Mouse (Mus musculus) CH12.LX (cell line): ENCODE measurements at regions not wholly inside any gene's neighbourhood (a gene's known extent, or its start where the extent isn't known, plus 50 kb on each side); places are given as distances from the start of the nearest gene placed in this dataset.
A peak's percentile ranks its signal among the peaks of the same experiment; 100 is the strongest.
"Not testable (repeated sequence)": the region's sequence is repeated elsewhere in the genome, so short reads cannot be mapped to it uniquely, and the experiment has no call there.

Source experiments
- DNase-seq: peaks from one replicate; pipeline ENCODE4 v3.0.0-alpha.2; 2013; ENCODE audit errors: extremely low read depth
- H3K27ac ChIP-seq: 2 replicates; pipeline ENCODE4 v1.5.1; 2012; ENCODE audit warnings: low read depth, mild to moderate bottlenecking, control low read depth, moderate library complexity; ENCODE audit not compliant: insufficient read depth
- H3K27me3 ChIP-seq: replicated peaks from 2 replicates; pipeline ENCODE3; 2012; ENCODE audit warnings: inconsistent platforms
- H3K36me3 ChIP-seq, 2 experiments: replicated peaks in 1 of 2; 2 replicates each; pipeline versions ENCODE3 to v1.6.1; 2012; ENCODE audit warnings: inconsistent platforms in 1 of 2, low read length in 1 of 2, mild to moderate bottlenecking in 1 of 2, mixed read lengths in 1 of 2, moderate library complexity in 1 of 2; ENCODE audit not compliant: control insufficient read depth in 1 of 2, insufficient read depth in 1 of 2
- H3K4me1 ChIP-seq, 2 experiments: 2 replicates each; pipeline ENCODE4 v1.6.1; 2012; ENCODE audit warnings: inconsistent platforms in 1 of 2, moderate library complexity in 1 of 2; ENCODE audit not compliant: insufficient read depth in 2 of 2, control insufficient read depth in 1 of 2
- H3K4me2 ChIP-seq: 2 replicates; pipeline ENCODE4 v1.6.1; 2012; ENCODE audit warnings: low read depth, mild to moderate bottlenecking, control low read depth; ENCODE audit not compliant: poor library complexity, insufficient read depth, severe bottlenecking
- H3K4me3 ChIP-seq, 3 experiments: fragments of 150-350 bp in 1 of 3; sonication (generic) in 1 of 3; replicated peaks in 1 of 3; 2 replicates each; pipeline versions ENCODE3 to v1.5.1; 2011 to 2012; ENCODE audit warnings: low read depth in 2 of 3, low read length in 2 of 3, mild to moderate bottlenecking in 2 of 3, moderate library complexity in 2 of 3, control low read depth in 1 of 3, improper control_type of control experiment in 1 of 3, inconsistent platforms in 1 of 3, mixed read lengths in 1 of 3; ENCODE audit not compliant: poor library complexity in 1 of 3
- H3K79me2 ChIP-seq: replicated peaks from 2 replicates; pipeline ENCODE4 v1.6.1; 2012; ENCODE audit warnings: mild to moderate bottlenecking, moderate library complexity; ENCODE audit not compliant: control insufficient read depth, poor library complexity, insufficient read depth, severe bottlenecking; ENCODE audit errors: extremely low read depth
- H3K9ac ChIP-seq: 2 replicates; pipeline ENCODE4 v1.6.1; 2012; ENCODE audit warnings: low read depth, mild to moderate bottlenecking, control low read depth, moderate library complexity; ENCODE audit not compliant: insufficient read depth
- H3K9me3 ChIP-seq: replicated peaks from 2 replicates; pipeline ENCODE3; 2012; ENCODE audit warnings: low read length, inconsistent platforms, mixed read lengths
- CHD1 ChIP-seq: IDR thresholded peaks from 2 replicates; pipeline ENCODE4 v1.6.1; 2012; ENCODE audit warnings: low read depth, low read length, improper control_type of control experiment, inconsistent platforms
- CHD2 ChIP-seq: IDR thresholded peaks from 2 replicates; pipeline ENCODE4 v1.6.1; 2011; ENCODE audit warnings: low read length, improper control_type of control experiment
- CTCF ChIP-seq, 2 experiments: IDR thresholded peaks in 1 of 2; conservative IDR thresholded peaks in 1 of 2; 2 replicates each; pipeline ENCODE4 v1.5.1; 2011 to 2012; ENCODE audit warnings: low read depth in 2 of 2, low read length in 2 of 2, improper control_type of control experiment in 1 of 2, inconsistent platforms in 1 of 2, mild to moderate bottlenecking in 1 of 2, moderate library complexity in 1 of 2
- E2F4 ChIP-seq: IDR thresholded peaks from 2 replicates; pipeline ENCODE4 v1.6.1; 2011; ENCODE audit warnings: low read depth, low read length, improper control_type of control experiment; ENCODE audit not compliant: insufficient replicate concordance
- ELF1 ChIP-seq: IDR thresholded peaks from 2 replicates; pipeline ENCODE4 v1.6.1; 2014; ENCODE audit warnings: low read depth, mild to moderate bottlenecking, inconsistent platforms, low read length, improper control_type of control experiment
- ETS1 ChIP-seq: conservative IDR thresholded peaks from 2 replicates; pipeline ENCODE4 v1.6.1; 2012; ENCODE audit warnings: low read depth, mild to moderate bottlenecking, inconsistent platforms, low read length, improper control_type of control experiment, moderate library complexity
- HCFC1 ChIP-seq: IDR thresholded peaks from 2 replicates; pipeline ENCODE4 v1.6.1; 2012; ENCODE audit warnings: low read depth, mild to moderate bottlenecking, inconsistent platforms, low read length, improper control_type of control experiment
- IRF4 ChIP-seq: IDR thresholded peaks from 2 replicates; pipeline ENCODE4 v1.6.1; 2014; ENCODE audit warnings: low read depth, mild to moderate bottlenecking, inconsistent platforms, low read length, improper control_type of control experiment
- JUN ChIP-seq: IDR thresholded peaks from 2 replicates; pipeline ENCODE4 v1.6.1; 2011; ENCODE audit warnings: low read depth, mild to moderate bottlenecking, low read length, improper control_type of control experiment, moderate library complexity; ENCODE audit not compliant: insufficient read depth
- JUND ChIP-seq: conservative IDR thresholded peaks from 2 replicates; pipeline ENCODE4 v1.6.1; 2011; ENCODE audit warnings: low read depth, low read length, improper control_type of control experiment
- KAT2A ChIP-seq: IDR thresholded peaks from 2 replicates; pipeline ENCODE4 v1.6.1; 2012; ENCODE audit warnings: low read length, improper control_type of control experiment, inconsistent platforms; ENCODE audit not compliant: insufficient replicate concordance
- MAX ChIP-seq: IDR thresholded peaks from 2 replicates; pipeline ENCODE4 v1.6.1; 2011; ENCODE audit warnings: low read length, improper control_type of control experiment
- MXI1 ChIP-seq: IDR thresholded peaks from 2 replicates; pipeline ENCODE4 v1.6.1; 2011; ENCODE audit warnings: mild to moderate bottlenecking, low read depth, low read length, improper control_type of control experiment
- MYC ChIP-seq: IDR thresholded peaks from 2 replicates; pipeline ENCODE4 v1.6.1; 2011; ENCODE audit warnings: low read depth, mild to moderate bottlenecking, improper control_type of control experiment, low read length
- NELFE ChIP-seq: IDR thresholded peaks from 2 replicates; pipeline ENCODE4 v1.6.1; 2011; ENCODE audit warnings: low read depth, low read length, improper control_type of control experiment
- POLR2A ChIP-seq: IDR thresholded peaks from 2 replicates; pipeline ENCODE4 v1.6.1; 2011; ENCODE audit warnings: low read depth, mild to moderate bottlenecking, improper control_type of control experiment, low read length
- POLR2AphosphoS2 ChIP-seq: IDR thresholded peaks from 2 replicates; pipeline ENCODE4 v1.6.1; 2011; ENCODE audit warnings: low read depth, low read length, improper control_type of control experiment
- RAD21 ChIP-seq: IDR thresholded peaks from 2 replicates; pipeline ENCODE4 v1.6.1; 2011; ENCODE audit warnings: low read depth, mild to moderate bottlenecking, low read length, improper control_type of control experiment, moderate library complexity
- RCOR1 ChIP-seq: conservative IDR thresholded peaks from 2 replicates; pipeline ENCODE4 v1.6.1; 2012; ENCODE audit warnings: low read depth, mild to moderate bottlenecking, inconsistent platforms, low read length, improper control_type of control experiment
- SMC3 ChIP-seq: IDR thresholded peaks from 2 replicates; pipeline ENCODE4 v1.6.1; 2011; ENCODE audit warnings: low read depth, low read length, improper control_type of control experiment
- TBP ChIP-seq: conservative IDR thresholded peaks from 2 replicates; pipeline ENCODE4 v1.6.1; 2011; ENCODE audit warnings: low read depth, low read length, improper control_type of control experiment
- TCF12 ChIP-seq: IDR thresholded peaks from 2 replicates; pipeline ENCODE4 v1.6.1; 2014; ENCODE audit warnings: low read depth, mild to moderate bottlenecking, inconsistent platforms, low read length, improper control_type of control experiment
- UBTF ChIP-seq: IDR thresholded peaks from 2 replicates; pipeline ENCODE4 v1.6.1; 2012; ENCODE audit warnings: low read depth, mild to moderate bottlenecking, inconsistent platforms, low read length, improper control_type of control experiment, moderate library complexity
- ZKSCAN1 ChIP-seq: IDR thresholded peaks from 2 replicates; pipeline ENCODE4 v1.6.1; 2012; ENCODE audit warnings: low read depth, inconsistent platforms, low read length, improper control_type of control experiment, borderline replicate concordance
- ZNF384 ChIP-seq: IDR thresholded peaks from 2 replicates; pipeline ENCODE4 v1.6.1; 2012; ENCODE audit warnings: low read depth, low read length, improper control_type of control experiment, inconsistent platforms
- dilution Hi-C: fragments of 300-500 bp; cut with MboI; formaldehyde crosslinking; loops from 2 replicates; pipeline ENCODE4 v1.14.3; 2020; ENCODE audit warnings: low sequenced_read_pairs; ENCODE audit not compliant: extremely low pct_unique_long_range_greater_than_20kb, extremely low pct_ligation_motif_present
- in situ Hi-C: fragments of 300-500 bp; cut with MboI; formaldehyde crosslinking; loops from 3 replicates; pipeline ENCODE4 v1.14.3; 2019; ENCODE audit warnings: low sequenced_read_pairs, low pct_ligation_motif_present, low pct_unique_long_range_greater_than_20kb, mixed read lengths

DNA sequence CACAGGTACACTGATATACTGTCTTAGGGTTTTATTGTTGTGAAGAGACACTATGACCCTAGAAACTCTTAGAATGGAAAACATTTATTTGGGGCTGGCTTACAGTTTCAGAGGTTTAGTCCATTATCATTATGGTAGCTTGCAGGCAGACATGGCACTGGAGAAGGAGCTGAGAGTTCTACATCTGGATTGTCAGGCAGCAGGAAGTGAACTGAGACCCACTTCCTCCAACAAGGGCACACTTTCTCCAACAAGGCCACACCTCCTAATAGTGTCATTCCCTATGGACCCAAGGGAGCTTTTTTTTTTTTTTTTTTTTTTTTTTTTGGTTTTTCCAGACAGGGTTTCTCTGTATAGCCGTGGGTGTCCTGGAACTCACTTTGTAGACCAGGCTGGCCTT, 124.9 kb upstream of the Max start:
- H3K79me2 ChIP-seq, H3K27me3 ChIP-seq, H3K9ac ChIP-seq, in situ Hi-C loops: not testable (repeated sequence)
- TF ChIP-seq ZNF384, result peak; percentile 21; the same call in 1 of the 2 replicates
- TF ChIP-seq, all 38 proteins: peak for 1; not testable (repeated sequence) for 37
- dilution Hi-C loops, H3K9me3 ChIP-seq, H3K4me3 ChIP-seq, H3K36me3 ChIP-seq, DNase-seq, H3K4me2 ChIP-seq, H3K27ac ChIP-seq: not testable (repeated sequence)
- H3K4me1 ChIP-seq, result peaks cover 18 to 69% of the 10 kb centered on the region in 2 experiments

DNA sequence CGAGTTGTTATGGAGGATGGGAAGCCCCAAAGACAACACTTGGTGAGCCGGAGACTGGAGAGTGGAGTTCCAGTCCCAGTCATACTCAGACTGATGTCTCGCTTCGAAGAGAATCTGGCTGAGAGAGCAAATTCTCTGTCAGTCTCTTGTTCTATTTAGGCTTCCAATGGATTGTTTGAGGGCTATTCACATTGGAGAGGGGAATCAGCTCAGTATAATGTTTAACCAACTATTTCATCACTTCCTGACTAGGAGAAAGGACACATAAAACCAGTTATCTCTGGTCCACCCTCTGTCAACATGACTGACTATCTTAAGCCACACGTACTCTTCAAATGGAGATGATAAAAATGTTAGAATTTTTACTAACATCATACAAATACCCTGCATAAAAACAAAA, 123.9 kb upstream of the Max start:
- Histone ChIP-seq H3K27me3 (no peaks in the 10 kb centered on the region), H3K4me1 (peaks cover 16 to 58% of the 10 kb centered on the region in 2 experiments), H3K27ac (no peak overlapping the region), H3K36me3 (no peaks in the 10 kb centered on the region), H3K9ac (peak overlapping the region; percentile 26; the same call in 1 of the 2 replicates), H3K79me2 (no peaks in the 10 kb centered on the region), H3K9me3 (no peaks in the 10 kb centered on the region), H3K4me3 (no peak overlapping the region), H3K4me2 (peak overlapping the region; percentile 50; the same call in 1 of the 2 replicates)
- in situ Hi-C loops, result no loop called here
- dilution Hi-C loops, result no loop called here
- no peak for TF ChIP-seq ZKSCAN1
- 0 out of 2 replicates have a peak, but pooled peaks have one; percentile 47 for TF ChIP-seq TBP
- DNase-seq, result no peak

GRCm38 (mm10) chr12:77085244-77085643, 123.2 kb upstream of the Max start:
- DNase-seq, result peak; percentile 88
- no peak overlapping the region for H3K4me3 ChIP-seq
- in situ Hi-C loops (no loop called here), dilution Hi-C loops (no loop called here)
- H3K27me3 ChIP-seq, result no peaks in the 10 kb centered on the region
- H3K36me3 ChIP-seq, result no peaks in the 10 kb centered on the region
- no peaks in the 10 kb centered on the region for H3K79me2 ChIP-seq
- H3K4me2 ChIP-seq, result peak overlapping the region; percentile 56
- peaks cover 12 to 52% of the 10 kb centered on the region in 2 experiments for H3K4me1 ChIP-seq
- H3K9me3 ChIP-seq, result no peaks in the 10 kb centered on the region
- 0 out of 2 replicates have a peak overlapping the region, but pooled peaks have one; percentile 31 for H3K27ac ChIP-seq
- peak overlapping the region; percentile 26; the same call in 1 of the 2 replicates for H3K9ac ChIP-seq
- no peak for TF ChIP-seq POLR2AphosphoS2
- TF ChIP-seq NELFE, result no peak
- TF ChIP-seq JUN, result peak; percentile 100
- peak; percentile 61 for TF ChIP-seq MXI1
- peak; percentile 98 for TF ChIP-seq MYC
- peak; percentile 26; the same call in 1 of the 2 replicates for TF ChIP-seq SMC3
- no peak for TF ChIP-seq E2F4
- 0 out of 2 replicates have a peak, but pooled peaks have one; percentile 24 for TF ChIP-seq TBP
- peak; percentile 86 for TF ChIP-seq TCF12
- TF ChIP-seq UBTF, result no peak
- TF ChIP-seq ELF1, result peak; percentile 75
- peak; percentile 94 for TF ChIP-seq MAX
- TF ChIP-seq KAT2A, result no peak
- peak; percentile 97 for TF ChIP-seq RCOR1
- peak; percentile 97 for TF ChIP-seq IRF4
- TF ChIP-seq POLR2A, result no peak
- TF ChIP-seq ZNF384, result peak; percentile 61
- no peak for TF ChIP-seq CTCF (conservative IDR thresholded peaks at IDR 0.05 in 1 of 2, IDR thresholded peaks at IDR 0.05 in 1 of 2; ENCODE audit: low read depth in 2 of 2, low read length in 2 of 2)
- peak; percentile 48 for TF ChIP-seq HCFC1
- TF ChIP-seq ETS1, result peak; percentile 100
- peak; percentile 93; the same call in 1 of the 2 replicates for TF ChIP-seq CHD1
- peak; percentile 99 for TF ChIP-seq JUND
- peak; percentile 75 for TF ChIP-seq CHD2
- TF ChIP-seq RAD21, result peak; percentile 6; the same call in 1 of the 2 replicates
- no peak for TF ChIP-seq ZKSCAN1
